Mouse (Mus musculus) lung, adult 2 months (tissue): ENCODE measurements around the gene Kcnv2. TPM values are rescaled to one million over a fixed set of nuclear protein-coding genes. Genes with fewer than 3 reads are reported as not detected.

Experiments used
- DNase-seq: peaks from one replicate; pipeline ENCODE4 v3.0.0; 2022
- H3K4me1 ChIP-seq: fragments of 200-500 bp; 2 replicates; pipeline ENCODE4 v1.6.1; 2011; ENCODE audit warnings: low read length; ENCODE audit not compliant: control insufficient read depth, insufficient read depth
- H3K4me3 ChIP-seq: fragments of 200-500 bp; replicated peaks from 2 replicates; pipeline ENCODE3; 2011; ENCODE audit warnings: low read depth, mild to moderate bottlenecking, control low read depth, low read length; ENCODE audit errors: extremely low read depth
- CTCF ChIP-seq: fragments of 200-500 bp; IDR thresholded peaks from 2 replicates; pipeline ENCODE4 v1.5.1; 2011; ENCODE audit warnings: mild to moderate bottlenecking, low read length, control low read depth; ENCODE audit not compliant: insufficient read depth
- POLR2A ChIP-seq: fragments of 200-500 bp; IDR thresholded peaks from 2 replicates; pipeline ENCODE4 v1.6.1; 2011; ENCODE audit warnings: low read depth, mild to moderate bottlenecking, control low read depth, low read length, borderline replicate concordance; ENCODE audit errors: extremely low read depth
- WGBS: fragments of 180-500 bp; shearing (Covaris S2); methylation state at CpG from one replicate; pipeline ENCODE4 v1.1.7; 2018; 5-methylcytosine and 5-hydroxymethylcytosine counted together
- polyA plus RNA-seq: library from polyadenylated mRNA; depleted of rRNA; stranded (reverse); fragments of >200 nt; gene quantifications from 2 replicates; pipeline ENCODE4 v1.2.3, GENCODE M21; 2012

Kcnv2 gene
- polyA plus RNA-seq, 1 experiment: 0.11 TPM

GRCm38 (mm10) chr19:27360381-27360780 lies 38.0 kb downstream of the Kcnv2 start:
- Histone ChIP-seq H3K4me1 (peaks cover 4% of the 10 kb centered on the region; the same call in 1 of the 2 replicates), H3K4me3 (no peak overlapping the region)
- DNase-seq: no peak
- TF ChIP-seq CTCF (no peak), POLR2A (no peak)

- Histone ChIP-seq H3K4me1 (peaks cover 4% of the 10 kb centered on the region; the same call in 1 of the 2 replicates), H3K4me3 (no peak overlapping the region)
- TF ChIP-seq CTCF (no peak), POLR2A (no peak)
- no peak for DNase-seq
- 41% methylated on average over 4 of the region's 4 CpGs for WGBS
These were observed 41.5 kb downstream of the Kcnv2 start for GRCm38 (mm10) chr19:27363891-27364290.

GRCm38 (mm10) chr19:27364521-27364931 lies 42.1 kb downstream of the Kcnv2 start:
- peaks cover 4% of the 10 kb centered on the region; the same call in 1 of the 2 replicates for H3K4me1 ChIP-seq
- 8% methylated on average over 8 of the region's 8 CpGs for WGBS
- peak overlapping the region; percentile 54 for H3K4me3 ChIP-seq
- no peak for DNase-seq
- TF ChIP-seq CTCF (no peak), POLR2A (no peak)

- 93% methylated on average over 10 of the region's 10 CpGs for WGBS
- Histone ChIP-seq H3K4me3 (no peak overlapping the region), H3K4me1 (peaks cover 6% of the 10 kb centered on the region)
- no peak for DNase-seq
- TF ChIP-seq POLR2A (no peak), CTCF (no peak)
These were observed 43.8 kb downstream of the Kcnv2 start for GRCm38 (mm10) chr19:27366113-27366746.

GRCm38 (mm10) chr19:27369461-27370135 lies 47.2 kb downstream of the Kcnv2 start:
- no peak overlapping the region for H3K4me3 ChIP-seq
- WGBS: 34% methylated on average over 3 of the region's 3 CpGs
- TF ChIP-seq POLR2A (no peak), CTCF (no peak)
- H3K4me1 ChIP-seq: peaks cover 3% of the 10 kb centered on the region; the same call in 1 of the 2 replicates
- no peak for DNase-seq

- H3K4me3 ChIP-seq: no peak overlapping the region
- H3K4me1 ChIP-seq: peaks cover 2% of the 10 kb centered on the region; the same call in 1 of the 2 replicates
- 71% methylated on average over 2 of the region's 2 CpGs for WGBS
- no peak for TF ChIP-seq POLR2A
- TF ChIP-seq CTCF: no peak
- no peak for DNase-seq
These were observed 47.8 kb downstream of the Kcnv2 start for GRCm38 (mm10) chr19:27370174-27370573.

GRCm38 (mm10) chr19:27370784-27371183 lies 48.4 kb downstream of the Kcnv2 start:
- 79% methylated on average over 2 of the region's 2 CpGs for WGBS
- peaks cover 2% of the 10 kb centered on the region; the same call in 1 of the 2 replicates for H3K4me1 ChIP-seq
- no peak overlapping the region for H3K4me3 ChIP-seq
- DNase-seq: no peak
- no peak for TF ChIP-seq POLR2A
- no peak for TF ChIP-seq CTCF

- DNase-seq: no peak
- TF ChIP-seq CTCF (no peak), POLR2A (no peak)
- no peaks in the 10 kb centered on the region; the same call in 1 of the 2 replicates for H3K4me1 ChIP-seq
- H3K4me3 ChIP-seq: no peak overlapping the region
- WGBS: 58% methylated on average over 2 of the region's 2 CpGs
These were observed 57.5 kb downstream of the Kcnv2 start for GRCm38 (mm10) chr19:27379712-27380401.

- 41% methylated on average over 1 of the region's 1 CpGs for WGBS
- Histone ChIP-seq H3K4me1 (no peaks in the 10 kb centered on the region; the same call in 1 of the 2 replicates), H3K4me3 (no peak overlapping the region)
- DNase-seq: no peak
- TF ChIP-seq POLR2A: no peak
- TF ChIP-seq CTCF: no peak
These were observed 59.7 kb downstream of the Kcnv2 start for GRCm38 (mm10) chr19:27382131-27382530.

- no peak for TF ChIP-seq POLR2A
- no peak for TF ChIP-seq CTCF
- DNase-seq: no peak
- Histone ChIP-seq H3K4me1 (no peaks in the 10 kb centered on the region; the same call in 1 of the 2 replicates), H3K4me3 (no peak overlapping the region)
- WGBS: 91% methylated on average over 5 of the region's 5 CpGs
These were observed 60.9 kb downstream of the Kcnv2 start for GRCm38 (mm10) chr19:27383266-27383665.
